Mouse (Mus musculus): ENCODE data around the gene Supt7l. TPM values are rescaled to one million over a fixed set of nuclear protein-coding genes. Genes with fewer than 3 reads are reported as not detected.

Gene Supt7l
- total RNA-seq, 2 experiments from 2014 or later = 15.8 to 16.1 TPM

DNA sequence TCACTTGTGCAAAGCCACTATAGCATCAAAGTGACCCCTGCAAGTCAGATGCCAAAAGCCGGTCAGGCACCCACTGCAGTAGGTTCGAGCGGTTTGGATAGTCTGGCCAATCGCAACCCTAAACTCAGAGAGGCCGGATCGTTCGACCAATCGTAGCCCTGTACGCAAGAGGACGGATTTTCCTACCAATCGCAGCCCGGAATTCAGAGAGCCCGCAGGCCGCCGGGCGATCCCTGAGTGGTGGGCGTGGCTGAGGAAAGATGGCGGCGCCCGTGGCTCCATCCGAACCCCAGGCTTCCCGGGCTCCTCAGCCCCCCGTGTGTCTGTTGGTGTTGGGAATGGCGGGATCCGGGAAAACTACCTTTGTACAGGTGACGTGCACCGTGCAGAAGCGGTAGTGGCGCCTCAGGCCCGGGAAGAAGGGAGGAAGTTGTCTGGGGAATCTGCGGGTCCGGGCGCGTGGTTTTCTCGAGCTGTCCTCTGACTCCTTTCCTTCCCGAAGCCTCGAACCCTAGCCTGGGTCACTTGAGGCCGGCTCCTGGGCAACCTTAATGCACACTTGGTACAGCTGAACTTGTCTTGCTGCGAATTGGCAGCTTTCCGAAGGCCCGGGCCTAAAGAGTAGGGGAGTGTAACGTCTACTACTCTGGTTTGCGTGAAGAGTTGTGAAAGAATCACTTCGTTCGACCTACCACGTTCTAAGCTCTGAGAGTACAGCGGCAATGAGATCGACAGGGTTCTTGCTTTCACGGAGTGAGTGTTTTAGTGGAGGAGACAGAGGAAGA lies 32.9 kb downstream of the Supt7l start, which contains the start of gene Gpn1:
Gene Gpn1, plus strand, starts transcription at position 229 of the 785 bp plus-strand sequence.
- peak; percentile 94 to 96 for DNase-seq
- intact Hi-C loops (cut with DNase I) = no loop called here

DNA sequence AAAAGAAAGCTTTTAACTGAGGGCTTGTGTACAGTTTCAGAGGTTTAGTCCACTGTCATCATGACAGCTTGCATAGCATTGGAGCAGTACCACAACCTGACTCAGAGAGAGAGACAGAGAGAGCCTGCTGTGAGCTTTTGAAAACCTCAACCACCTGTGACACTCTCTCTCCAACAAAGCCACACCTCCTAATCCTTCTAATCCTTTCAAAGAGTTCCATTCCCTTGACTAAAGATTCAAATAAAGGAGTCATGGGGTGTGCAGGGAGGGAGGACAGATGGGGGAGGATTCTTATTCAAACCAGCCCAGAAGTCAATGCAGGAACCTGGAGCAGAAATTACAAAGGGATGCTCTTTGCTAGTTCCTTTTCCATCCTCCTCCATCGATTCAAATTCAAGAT lies 35.6 kb downstream of the Supt7l start:
- DNase-seq = no peak
- intact Hi-C loops (cut with DNase I) = no loop called here

DNA sequence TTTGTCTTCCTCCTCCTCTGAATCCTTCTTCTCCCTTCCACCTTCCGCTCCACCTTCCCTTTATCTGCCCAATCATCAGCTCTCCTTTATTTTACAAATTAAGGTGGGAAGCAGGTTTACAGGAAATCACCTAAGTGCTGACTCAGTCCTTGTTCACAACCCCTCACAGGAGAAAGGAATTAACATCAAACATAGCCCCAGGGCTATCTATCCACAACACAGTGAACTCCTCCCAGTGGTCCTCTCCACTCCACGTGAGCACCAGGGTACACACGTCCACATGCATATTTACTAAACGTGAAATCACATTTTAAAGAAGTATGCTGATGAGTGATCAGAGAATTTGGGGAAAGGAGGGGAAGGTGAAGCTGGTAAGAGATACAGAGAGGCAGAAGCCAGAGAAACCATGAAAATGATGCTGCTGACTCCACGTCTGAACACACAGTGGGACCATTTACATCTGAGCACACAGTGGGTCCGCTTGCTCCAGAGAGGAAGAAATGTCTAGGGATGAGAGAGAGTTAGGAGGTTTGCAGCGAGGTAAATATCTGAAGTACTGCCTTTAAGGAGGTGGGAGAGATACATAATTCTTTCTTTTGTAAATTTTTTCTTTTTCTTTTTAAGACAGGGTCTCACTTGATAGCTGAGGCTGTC lies 38.4 kb downstream of the Supt7l start:
- intact Hi-C loops (cut with DNase I) = no loop called here
- DNase-seq = no peak

DNA sequence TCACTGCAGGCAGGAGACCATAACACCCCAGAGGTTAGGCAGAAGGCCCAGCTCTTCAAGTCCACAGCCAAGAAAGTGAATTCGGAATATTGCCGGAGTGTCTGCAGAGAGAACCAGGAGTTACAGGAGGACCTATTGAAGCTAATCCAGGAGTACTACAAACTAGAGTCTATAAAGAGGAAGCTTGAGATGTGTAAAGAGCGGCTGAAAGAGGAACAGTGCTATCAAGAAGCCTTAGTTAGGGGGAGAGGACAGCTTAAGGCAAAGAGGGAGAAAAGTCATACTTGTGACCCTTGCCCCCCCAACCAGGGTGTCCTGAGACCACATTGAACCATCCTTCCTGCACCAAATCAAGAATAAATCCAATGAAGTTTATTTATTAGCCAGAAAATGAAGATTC lies 39.7 kb downstream of the Supt7l start:
- intact Hi-C loops (cut with DNase I) = no loop called here
- no peak for DNase-seq

DNA sequence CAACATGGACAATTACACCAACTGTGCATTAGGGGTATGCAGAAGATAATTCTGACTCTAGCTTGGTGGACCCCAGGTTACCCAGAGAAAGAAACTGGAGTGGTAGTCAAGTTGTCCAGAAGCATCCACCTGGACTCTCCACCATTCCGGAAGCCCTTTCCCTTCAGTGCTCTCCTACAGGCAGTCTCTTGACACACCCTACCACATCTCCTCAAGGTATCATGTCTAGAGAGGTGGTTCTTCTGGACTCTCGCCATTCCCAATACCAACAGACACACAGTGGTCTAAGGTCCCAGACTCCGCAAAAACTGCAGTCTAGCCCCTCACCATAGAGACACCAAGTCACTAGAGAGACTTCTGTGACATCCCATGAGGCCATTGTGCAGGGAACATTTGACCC lies 42.2 kb downstream of the Supt7l start, which contains the start of gene 4930548H24Rik:
Gene 4930548H24Rik, plus strand, starts transcription at position 301 of the 400 bp plus-strand sequence.
- DNase-seq = no peak
- intact Hi-C loops (cut with DNase I) = no loop called here

DNA sequence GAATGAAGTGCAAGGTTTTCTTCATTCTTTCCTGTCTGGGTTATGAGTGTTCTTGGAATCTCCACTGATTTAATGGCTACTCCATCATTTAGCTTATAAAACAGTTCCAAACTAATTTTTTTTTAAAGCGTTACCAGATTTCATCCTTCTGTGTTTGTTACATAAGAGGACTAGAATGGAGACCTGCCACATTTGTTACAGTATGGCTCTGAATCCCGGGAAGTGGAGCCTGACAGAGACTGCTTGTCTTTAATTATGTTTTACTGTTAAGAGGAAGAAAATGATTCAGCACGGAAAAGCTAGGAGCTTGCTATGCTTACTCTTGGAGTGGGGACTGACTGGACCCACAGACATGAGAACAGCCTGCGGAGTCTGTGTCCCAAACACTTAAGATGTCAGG lies 47.1 kb downstream of the Supt7l start:
- intact Hi-C loops (cut with DNase I) = no loop called here
- DNase-seq = no peak

DNA sequence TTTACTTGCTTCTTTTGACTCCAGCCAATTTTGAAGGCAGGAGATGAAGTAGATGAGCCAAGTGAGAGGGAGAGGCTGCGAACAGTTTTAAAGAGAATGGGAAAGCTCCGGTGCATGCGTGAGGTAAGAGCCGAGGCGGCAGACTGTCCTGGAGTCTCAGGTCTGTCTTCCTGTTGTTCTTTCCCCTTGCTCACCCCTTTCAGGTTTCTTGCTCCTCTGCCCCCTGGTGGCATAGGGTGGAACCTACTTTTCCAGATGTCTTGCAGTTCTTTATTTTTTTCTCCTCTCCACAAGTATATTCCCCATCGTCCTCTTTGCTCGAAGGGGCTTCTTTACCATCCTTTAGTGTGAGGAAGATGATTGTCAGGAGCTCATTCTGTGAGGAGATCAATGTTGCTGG lies 57.3 kb downstream of the Supt7l start:
- intact Hi-C loops (cut with DNase I) = no loop called here
- peak; percentile 48 to 72 for DNase-seq

DNA sequence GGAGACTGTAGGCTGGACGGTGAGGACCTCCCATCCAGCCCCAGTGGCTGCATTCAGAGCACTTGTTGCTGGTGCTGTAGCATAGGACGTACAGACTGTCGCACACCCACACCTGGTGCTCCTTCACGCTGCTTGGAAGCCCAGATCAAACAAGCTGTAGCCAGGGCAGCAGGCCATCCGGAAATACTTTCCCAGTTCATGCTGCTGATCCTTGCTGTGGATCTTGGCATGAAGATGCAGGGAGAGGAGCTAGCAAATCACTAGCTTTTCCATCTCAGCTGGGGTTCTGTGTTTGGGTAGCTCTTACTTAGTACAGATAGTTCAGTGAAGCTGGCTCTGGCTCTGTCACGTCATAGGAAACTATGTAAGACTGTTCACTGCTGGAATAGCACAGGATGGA lies 57.9 kb downstream of the Supt7l start:
- intact Hi-C loops (cut with DNase I) = no loop called here
- no peak for DNase-seq

DNA sequence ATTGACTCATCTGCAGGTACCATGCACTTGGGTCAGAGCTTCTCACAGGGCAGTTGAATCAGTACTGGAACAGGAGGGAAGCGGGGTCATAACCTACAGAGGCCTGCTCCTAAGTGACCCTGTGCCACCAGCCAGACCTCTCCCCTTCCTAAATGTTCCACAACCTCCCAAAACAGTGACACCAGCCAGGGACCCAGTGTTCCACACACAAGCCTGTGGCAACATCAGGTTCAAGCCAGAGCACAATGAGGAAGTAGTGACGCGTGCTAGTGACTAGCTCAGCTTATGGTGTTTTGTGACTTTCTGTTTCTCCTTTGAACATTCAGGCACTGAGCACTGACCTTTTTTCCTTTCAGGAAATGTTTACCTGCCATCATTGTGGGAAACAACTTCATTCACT lies 59.8 kb downstream of the Supt7l start:
- intact Hi-C loops (cut with DNase I) = no loop called here
- peak in 1 of 2 experiments; percentile 2 for DNase-seq

Other genes with a start within 250 kb of the Supt7l start
- 10 to 100 TPM; 34.1 to 40.4 TPM for gene Ift172, start 236.7 kb downstream of the Supt7l start, total RNA-seq (2021)
- gene Fndc4, start 231.7 kb downstream of the Supt7l start, total RNA-seq (2021) = 10 to 100 TPM in 1 of 2 experiments, 1 to 10 TPM in 1; 3.6 to 10.3 TPM
- not detected for gene Gckr, start 230.4 kb downstream of the Supt7l start, total RNA-seq (2021)
- 10 to 100 TPM; 20.5 to 23.6 TPM for gene Zfp512, start 75.4 kb downstream of the Supt7l start, total RNA-seq (2021)
- gene 4930548H24Rik, start 42.1 kb downstream of the Supt7l start, total RNA-seq (2021) = under 1 TPM; 0.22 to 0.32 TPM
- gene Gpn1, start 33.1 kb downstream of the Supt7l start, total RNA-seq (2021) = 10 to 100 TPM; 22.1 to 24.5 TPM
- 10 to 100 TPM; 19.2 to 23.2 TPM for gene Slc4a1ap, start 812 bp downstream of the Supt7l start, total RNA-seq (2021)
- 100 to 1,000 TPM; 315 to 318 TPM for gene Mrpl33, start 69.1 kb upstream of the Supt7l start, total RNA-seq (2021)
- 1 to 10 TPM; 4.3 to 4.7 TPM for gene Rbks, start 169.8 kb upstream of the Supt7l start, total RNA-seq (2021)
- 10 to 100 TPM; 36.3 to 39.8 TPM for gene Babam2, start 169.9 kb upstream of the Supt7l start, total RNA-seq (2021)

Data from heart, postnatal 10 days (tissue).